Mouse (Mus musculus) layer of hippocampus, adult 9-10 months (tissue): ENCODE results near the gene Rnf10.
A peak's percentile ranks its signal among the peaks of the same experiment; 100 is the strongest.

Experiments
- DNase-seq: peaks from one replicate; pipeline ENCODE4 v3.0.0; 2022; ENCODE audit warnings: low spot score

Rnf10 gene

GRCm38 (mm10) chr5:115275998-115276397 lies 3.3 kb upstream of the Rnf10 start:
- DNase-seq: no peak

- no peak for DNase-seq
These were observed 2.1 kb upstream of the Rnf10 start for GRCm38 (mm10) chr5:115274771-115275170.

- no peak for DNase-seq
These were observed 1.7 kb upstream of the Rnf10 start for GRCm38 (mm10) chr5:115274353-115274752.

DNA sequence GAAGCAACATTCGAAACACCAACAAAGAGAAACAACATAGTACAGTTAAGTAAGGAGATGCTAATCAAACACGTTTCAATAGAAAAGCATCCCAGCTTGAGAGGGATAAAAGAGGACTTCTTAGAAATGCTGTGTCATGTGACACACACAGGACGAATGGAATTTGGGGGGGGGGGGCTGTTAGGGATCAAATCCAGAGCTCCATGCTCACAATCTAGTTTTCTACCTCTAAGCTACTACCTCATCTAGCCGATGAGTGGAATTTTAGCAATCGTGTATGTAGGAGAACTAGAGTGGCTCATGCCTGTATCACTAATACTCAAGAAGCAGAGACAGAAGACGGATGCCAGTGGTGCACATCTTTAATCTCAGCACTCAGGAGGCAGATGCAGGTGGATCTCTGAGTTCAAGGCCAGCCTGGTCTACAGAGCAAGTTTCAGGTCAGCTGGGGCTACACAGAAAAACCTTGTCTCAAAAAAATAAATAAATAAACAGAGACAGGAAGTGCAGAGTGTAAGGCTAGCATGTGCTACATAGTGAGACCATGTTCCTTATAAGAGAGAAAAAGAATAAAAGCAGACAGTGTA lies 944 bp upstream of the Rnf10 start:
- DNase-seq: no peak

DNA sequence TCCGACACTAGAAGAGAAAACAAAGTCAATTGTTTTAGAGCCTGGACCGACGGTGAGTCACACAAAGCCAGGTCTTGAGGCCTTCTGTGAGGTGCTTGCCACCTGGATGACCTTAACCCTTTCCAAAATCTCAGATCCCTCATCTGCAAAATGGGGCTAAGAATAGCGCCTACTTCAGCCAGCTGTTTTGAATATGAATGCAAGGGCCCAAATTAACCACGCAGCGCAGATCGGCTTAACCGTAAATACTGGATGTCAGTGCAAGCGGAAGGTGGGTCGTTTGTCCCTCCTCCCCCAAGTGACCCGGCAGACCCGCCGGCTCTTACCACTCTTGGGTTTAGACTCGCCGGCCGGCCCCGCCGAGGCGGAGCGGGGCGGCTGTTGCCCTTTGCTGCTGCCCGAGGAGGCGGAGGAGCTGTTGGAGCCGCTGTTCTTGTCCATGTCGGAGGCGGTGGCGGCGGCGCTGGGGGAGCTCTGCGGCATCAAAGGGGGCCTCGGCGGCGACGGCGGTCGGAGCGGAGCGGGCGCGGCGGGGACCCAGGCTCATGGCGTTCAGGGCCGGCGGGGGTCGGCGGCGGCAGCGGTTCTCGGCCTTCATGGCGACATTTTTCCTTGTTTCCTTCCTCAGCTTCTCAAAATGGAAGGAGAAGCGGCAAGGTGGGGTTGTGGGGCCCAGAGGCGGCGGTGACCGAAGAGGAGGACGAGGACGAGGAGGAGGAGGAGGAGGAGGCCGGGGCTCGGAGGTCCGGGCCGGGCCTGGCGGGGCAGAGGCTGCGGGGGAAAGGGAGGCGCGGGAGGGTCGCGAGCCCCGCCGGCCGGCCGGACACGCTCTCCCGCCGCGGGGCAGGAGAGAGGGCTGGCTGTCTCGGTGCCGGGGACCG lies 527 bp downstream of the Rnf10 start:
- DNase-seq: no peak

- DNase-seq: no peak
These were observed 2.7 kb downstream of the Rnf10 start for GRCm38 (mm10) chr5:115269969-115270368.

DNA sequence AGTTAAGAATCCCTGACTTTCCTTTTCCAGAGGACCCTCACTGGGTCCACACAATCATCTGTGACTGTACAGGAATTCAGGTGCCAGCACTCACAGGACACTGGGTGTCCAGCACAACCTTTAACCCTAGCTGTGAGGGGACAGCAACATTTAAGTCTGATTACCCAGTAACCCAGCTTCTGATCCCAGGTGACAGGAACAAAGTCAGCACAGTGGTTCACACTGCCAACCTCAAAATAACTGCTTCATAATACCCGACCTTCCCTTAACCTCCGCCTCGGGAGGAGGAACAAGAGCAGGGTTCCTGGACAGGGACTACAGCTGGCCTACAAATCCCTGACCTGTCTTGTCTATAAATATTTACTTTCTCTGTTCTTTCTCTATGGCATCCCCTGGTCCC lies 4.4 kb downstream of the Rnf10 start:
- DNase-seq: no peak

DNA sequence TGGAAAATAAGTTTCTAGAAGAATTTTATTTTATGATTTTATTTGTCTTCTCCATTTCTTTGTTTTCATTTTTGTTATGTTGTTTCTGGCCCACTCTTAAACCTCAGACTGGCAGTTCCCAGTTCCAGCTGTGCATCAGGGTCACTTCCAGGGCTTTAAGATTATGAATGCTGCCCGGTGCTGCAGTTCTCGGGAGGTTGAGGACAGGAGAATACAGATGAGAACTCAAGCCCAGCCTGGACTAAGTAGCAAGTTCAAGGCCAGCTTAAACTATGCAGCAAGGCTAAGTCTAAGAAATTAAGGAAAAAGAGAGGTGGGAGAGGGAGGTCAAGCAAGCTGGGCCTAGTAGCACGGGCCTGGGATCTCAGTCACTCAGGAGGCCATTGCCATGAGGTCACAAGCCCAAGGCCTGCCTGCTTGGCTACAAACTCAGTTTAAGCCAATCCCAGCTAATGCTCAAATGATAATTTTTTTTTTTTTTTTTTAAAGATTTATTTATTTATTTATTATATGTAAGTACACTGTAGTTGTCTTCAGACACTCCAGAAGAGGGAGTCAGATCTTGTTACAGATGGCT lies 5.1 kb downstream of the Rnf10 start:
- no peak for DNase-seq

GRCm38 (mm10) chr5:115266787-115267468 lies 5.8 kb downstream of the Rnf10 start:
- no peak for DNase-seq

DNA sequence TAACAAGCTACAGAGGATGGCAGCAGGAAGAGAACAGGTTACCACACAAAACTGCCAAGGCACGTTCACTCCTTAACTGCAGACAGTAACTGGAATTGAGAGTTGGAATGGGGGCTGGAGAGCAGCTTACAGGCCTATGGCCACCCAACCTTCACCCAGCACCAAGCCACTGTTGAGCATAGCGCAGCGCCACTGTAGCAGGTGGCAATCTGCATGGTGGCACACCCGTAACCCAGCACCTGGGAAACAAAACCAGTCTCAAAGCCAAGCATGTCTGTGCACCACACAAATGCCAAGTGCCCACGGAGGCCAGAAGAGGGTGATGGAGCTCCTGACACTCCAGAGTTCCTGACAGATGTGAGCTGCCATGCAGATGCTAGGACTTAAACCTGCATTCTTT lies 6.4 kb downstream of the Rnf10 start:
- no peak for DNase-seq

DNA sequence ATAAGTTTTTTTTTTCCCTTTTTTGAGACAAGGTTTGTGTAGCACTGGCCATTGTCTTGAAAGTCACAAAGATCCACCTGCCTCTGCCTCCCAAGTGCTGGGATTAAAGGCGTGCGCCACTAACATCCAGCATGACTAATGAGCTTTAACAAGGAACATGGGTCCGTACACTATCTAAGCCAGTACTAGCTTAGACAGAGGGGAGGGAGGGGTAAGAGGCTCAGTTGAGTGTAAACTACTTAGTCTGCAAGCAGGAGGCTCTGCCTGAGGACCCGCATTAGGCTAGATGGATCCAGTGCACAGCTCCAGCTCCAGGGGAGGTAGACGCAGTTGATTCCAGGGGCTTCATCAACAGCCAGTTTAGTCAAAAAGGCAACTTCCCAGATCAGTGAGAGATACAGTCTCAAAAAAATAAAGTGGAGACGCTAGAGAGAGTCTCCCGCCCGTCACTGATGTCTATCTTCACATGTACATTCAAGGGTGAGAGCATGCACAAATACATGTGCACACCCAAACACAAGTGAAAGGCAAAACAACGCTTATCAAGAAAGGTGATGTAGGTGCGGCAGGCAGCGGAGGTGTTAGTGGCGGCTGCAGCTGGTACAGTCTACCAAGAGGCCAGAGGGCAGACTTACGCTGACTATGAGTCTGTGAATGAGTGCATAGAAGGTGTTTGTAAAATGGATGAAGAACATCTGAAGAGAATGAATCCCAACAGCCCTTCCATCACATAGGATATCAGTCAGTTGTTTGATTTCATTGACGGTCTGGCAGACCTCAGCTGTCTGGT lies 10.0 kb downstream of the Rnf10 start:
- DNase-seq: no peak

- DNase-seq: no peak
These were observed 10.8 kb downstream of the Rnf10 start for GRCm38 (mm10) chr5:115261880-115262279.

DNA sequence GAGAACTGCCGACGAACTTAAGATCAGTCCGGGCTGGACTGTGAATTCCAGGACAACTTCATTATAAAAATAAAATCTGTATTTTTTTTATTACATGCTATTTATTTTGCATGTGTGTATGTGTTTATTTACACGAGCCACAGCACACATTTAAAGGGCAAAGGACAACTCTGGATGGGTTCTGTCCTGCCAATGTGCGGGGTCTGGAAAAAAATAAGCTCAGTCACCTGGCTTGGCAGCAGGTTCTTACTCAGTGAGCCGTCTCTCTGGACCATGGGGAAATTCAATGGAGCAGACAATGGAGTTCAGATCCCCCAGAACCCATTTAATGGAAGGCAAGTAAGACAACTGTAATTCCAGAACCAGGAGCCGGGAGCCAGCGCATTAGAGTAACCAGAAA lies 11.6 kb downstream of the Rnf10 start:
- no peak for DNase-seq

GRCm38 (mm10) chr5:115260356-115260755 lies 12.3 kb downstream of the Rnf10 start:
- DNase-seq: no peak

- no peak for DNase-seq
These were observed 15.7 kb downstream of the Rnf10 start for GRCm38 (mm10) chr5:115256909-115257546.

GRCm38 (mm10) chr5:115255472-115255871 lies 17.2 kb downstream of the Rnf10 start:
- DNase-seq: no peak

DNA sequence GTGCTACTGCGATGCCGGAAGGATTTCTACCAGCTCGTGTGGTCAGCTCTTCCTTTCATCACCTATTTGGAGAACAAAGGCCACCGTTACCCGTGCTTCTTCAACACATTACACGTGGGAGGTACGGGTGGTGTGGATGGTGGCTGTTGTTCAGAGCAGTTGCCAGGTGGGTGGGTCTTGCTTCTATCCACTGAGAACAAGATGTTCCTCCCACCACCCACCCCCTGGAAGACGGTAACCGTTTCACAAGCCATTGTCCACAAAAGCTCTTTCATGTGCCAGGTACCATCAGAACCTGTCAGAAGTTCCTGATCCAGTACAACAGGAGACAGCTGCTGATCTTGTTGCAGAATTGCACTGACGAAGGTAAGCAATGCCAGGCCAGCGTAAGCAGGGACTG lies 32.5 kb downstream of the Rnf10 start:
- DNase-seq: no peak

- no peak for DNase-seq
These were observed 33.9 kb downstream of the Rnf10 start for GRCm38 (mm10) chr5:115238729-115239195.

DNA sequence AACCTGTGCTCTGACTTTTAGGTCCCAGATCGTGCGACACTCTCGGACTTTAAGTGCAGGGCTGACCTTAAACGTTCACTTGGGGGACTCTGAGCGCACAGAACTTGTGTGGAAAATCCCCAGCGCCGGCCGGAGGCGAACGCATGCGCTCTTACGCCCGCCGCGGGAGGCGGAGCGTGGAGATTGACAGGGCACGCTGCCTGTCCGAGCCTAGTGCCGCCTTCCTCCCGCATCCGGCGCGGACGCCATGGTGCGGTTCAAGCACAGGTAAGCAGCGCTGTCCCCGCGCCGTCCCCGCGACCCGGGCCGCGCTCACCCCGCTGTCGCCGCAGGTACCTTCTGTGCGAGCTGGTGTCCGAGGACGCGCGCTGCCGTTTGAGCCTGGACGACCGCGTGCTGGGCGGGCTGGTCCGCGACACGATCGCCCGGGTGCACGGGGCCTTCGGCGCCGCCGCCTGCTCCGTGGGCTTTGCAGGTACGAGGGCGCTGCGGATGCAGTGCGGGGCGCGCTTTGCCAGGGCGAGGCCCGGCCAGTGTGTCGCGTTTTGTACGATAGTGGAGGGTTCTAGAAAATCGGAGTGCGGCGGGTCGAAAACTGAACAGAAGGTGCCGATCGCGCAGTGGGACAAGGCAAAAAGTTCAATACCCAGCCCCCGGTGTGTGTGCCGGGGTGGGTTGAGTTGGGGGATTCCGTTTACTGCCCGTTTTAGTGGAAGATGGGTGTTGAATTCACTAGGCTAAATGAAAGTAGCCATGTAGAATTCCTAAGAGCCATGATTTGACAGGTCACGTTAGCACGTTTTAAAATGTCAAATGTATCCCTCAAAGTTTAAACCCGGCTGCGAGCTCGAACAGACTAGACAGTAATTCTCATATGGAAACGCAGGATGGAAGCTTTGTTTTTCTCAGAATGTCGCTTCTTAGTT lies 34.6 kb downstream of the Rnf10 start:
- DNase-seq: peak; percentile 51

DNA sequence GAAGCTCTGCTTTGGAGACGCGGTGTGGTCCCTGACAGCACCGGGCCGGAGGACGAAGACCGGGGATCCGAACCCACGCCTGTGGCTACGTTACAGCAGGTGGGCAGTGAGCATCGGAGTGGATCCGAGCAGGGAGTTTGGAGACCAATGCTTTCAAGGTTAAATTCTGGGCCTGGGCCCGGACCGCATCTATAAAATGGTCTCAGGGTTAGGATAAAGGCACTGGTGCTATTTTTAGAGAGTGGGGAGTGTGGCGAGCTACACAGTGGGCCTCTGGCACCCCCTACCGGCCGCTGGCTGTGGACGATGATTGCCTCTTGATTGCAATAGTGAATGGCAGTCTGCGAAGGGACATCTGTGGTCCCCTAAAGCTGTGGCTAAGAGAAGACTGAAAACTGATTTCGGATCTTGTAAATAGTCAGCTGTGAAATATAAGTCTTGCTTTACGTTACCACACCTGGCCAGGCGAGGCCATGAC lies 36.9 kb downstream of the Rnf10 start, which contains the start of gene Pop5:
TSS of gene Pop5 (plus strand) at position 51 of the 478 bp plus-strand sequence.
- peak; percentile 84 for DNase-seq
